ENCODE assay signal across 13 mouse cellular contexts in genomic region chr12:31272012-31272735, GRCm38 (mm10). TPM values are rescaled to one million over a fixed set of nuclear protein-coding genes. Genes with fewer than 3 reads are reported as not detected.
A peak's percentile ranks its signal among the peaks of the same experiment; 100 is the strongest.
DNase-seq lines count a peak whose midpoint lies in the region; ATAC-seq lines count a peak whose summit lies in the region.
"Had no signal": no experiment of that assay in that cellular context is flagged by ENCODE, and none has a peak within 500 bp of the region (broad histone marks: within the 10 kb centered on the region; RNA-seq: fewer than 3 reads in every experiment).

No protein-coding gene starts in this region.

- no peak for DNase-seq in kidney, adult 8-10 months
- DNase-seq in midbrain, embryonic 11.5 days (ENCODE audit: low spot score, missing footprints): peak; percentile 8
- DNase-seq in ovary, postnatal 14 days (ENCODE audit: low spot score): no peak
- no peak for DNase-seq in adrenal gland, postnatal 36 days
- DNase-seq: thymus, postnatal 25 days had no signal

- 51% methylated on average over 8 of the region's 8 CpGs for WGBS in kidney, embryonic 14.5 days
- WGBS in midbrain, embryonic 11.5 days: 68% methylated on average over 8 of the region's 8 CpGs
- WGBS in midbrain, embryonic 15.5 days: 74% methylated on average over 8 of the region's 8 CpGs
- 47% methylated on average over 8 of the region's 8 CpGs for WGBS in embryonic facial prominence, embryonic 15.5 days
- 43% methylated on average over 8 of the region's 8 CpGs for WGBS in stomach, embryonic 16.5 days

- no peaks in the 10 kb centered on the region for H3K27me3 ChIP-seq in kidney, embryonic 14.5 days (ENCODE audit: control insufficient read depth, insufficient read depth, low read length)
- H3K27me3 ChIP-seq in midbrain, embryonic 11.5 days (ENCODE audit: control insufficient read depth, insufficient read depth, low read length): peaks cover 5% of the 10 kb centered on the region
- 0 out of 2 replicates have a peak, but pooled peaks cover 3% of the 10 kb centered on the region for H3K27me3 ChIP-seq in midbrain, embryonic 15.5 days (replicated peaks)
- H3K27me3 ChIP-seq in embryonic facial prominence, embryonic 15.5 days: no peaks in the 10 kb centered on the region
- no peaks in the 10 kb centered on the region for H3K27me3 ChIP-seq in stomach, embryonic 16.5 days (ENCODE audit: control insufficient read depth, insufficient read depth, low read length)

- H3K4me2 ChIP-seq in kidney, embryonic 14.5 days (replicated peaks; ENCODE audit: low read depth, low read length): peak overlapping the region; percentile 30; the same call in 1 of the 2 replicates
- no peak overlapping the region for H3K4me2 ChIP-seq in midbrain, embryonic 11.5 days
- H3K4me2 ChIP-seq in midbrain, embryonic 15.5 days: no peak overlapping the region
- peak overlapping the region; percentile 27; the same call in 1 of the 2 replicates for H3K4me2 ChIP-seq in embryonic facial prominence, embryonic 15.5 days (replicated peaks)
- H3K4me2 ChIP-seq in stomach, embryonic 16.5 days (ENCODE audit: low read depth, low read length): peak overlapping the region; percentile 31

- H3K9me3 ChIP-seq in kidney, embryonic 14.5 days (ENCODE audit: control insufficient read depth, low read length): no peaks in the 10 kb centered on the region
- no peaks in the 10 kb centered on the region for H3K9me3 ChIP-seq in midbrain, embryonic 11.5 days (ENCODE audit: control insufficient read depth, low read length)
- H3K9me3 ChIP-seq in midbrain, embryonic 15.5 days: no peaks in the 10 kb centered on the region
- H3K9me3 ChIP-seq in embryonic facial prominence, embryonic 15.5 days (replicated peaks): no peaks in the 10 kb centered on the region
- no peaks in the 10 kb centered on the region for H3K9me3 ChIP-seq in stomach, embryonic 16.5 days (replicated peaks; ENCODE audit: control insufficient read depth, low read length)

- ATAC-seq in kidney, embryonic 14.5 days (ENCODE audit: low FRiP score, low TSS enrichment): peak; percentile 52
- no peak for ATAC-seq in midbrain, embryonic 11.5 days (ENCODE audit: low FRiP score)
- no peak for ATAC-seq in midbrain, embryonic 15.5 days (replicated peaks)
- no peak for ATAC-seq in embryonic facial prominence, embryonic 15.5 days (ENCODE audit: insufficient number of reproducible peaks, low FRiP score, low TSS enrichment, low read depth)
- peak; percentile 14; the same call in 1 of the 2 replicates for ATAC-seq in stomach, embryonic 16.5 days (ENCODE audit: insufficient read depth, low FRiP score)

- H3K36me3 ChIP-seq in kidney, embryonic 14.5 days (ENCODE audit: control insufficient read depth, insufficient read depth, low read length): peaks cover 85% of the 10 kb centered on the region
- H3K36me3 ChIP-seq in midbrain, embryonic 11.5 days (ENCODE audit: control insufficient read depth, insufficient read depth, low read length): no peaks in the 10 kb centered on the region
- H3K36me3 ChIP-seq in midbrain, embryonic 15.5 days (replicated peaks): no peaks in the 10 kb centered on the region
- peaks cover 47% of the 10 kb centered on the region for H3K36me3 ChIP-seq in embryonic facial prominence, embryonic 15.5 days
- H3K36me3 ChIP-seq in stomach, embryonic 16.5 days (ENCODE audit: control insufficient read depth, insufficient read depth, low read length): peaks cover 20% of the 10 kb centered on the region

- no peak overlapping the region for H3K9ac ChIP-seq in kidney, embryonic 14.5 days (ENCODE audit: low read depth, low read length)
- no peak overlapping the region for H3K9ac ChIP-seq in midbrain, embryonic 11.5 days (ENCODE audit: low read length)
- no peak overlapping the region for H3K9ac ChIP-seq in midbrain, embryonic 15.5 days
- no peak overlapping the region for H3K9ac ChIP-seq in embryonic facial prominence, embryonic 15.5 days
- no peak overlapping the region; the same call in 1 of the 2 replicates for H3K9ac ChIP-seq in stomach, embryonic 16.5 days (ENCODE audit: low read length)

- peak overlapping the region; percentile 90 for H3K27ac ChIP-seq in kidney, embryonic 14.5 days (ENCODE audit: low read depth, low read length)
- no peak overlapping the region for H3K27ac ChIP-seq in midbrain, embryonic 11.5 days (ENCODE audit: low read depth, low read length)
- H3K27ac ChIP-seq in midbrain, embryonic 15.5 days: no peak overlapping the region
- peak overlapping the region; percentile 39 for H3K27ac ChIP-seq in embryonic facial prominence, embryonic 15.5 days (replicated peaks)
- peak overlapping the region; percentile 77 for H3K27ac ChIP-seq in stomach, embryonic 16.5 days (ENCODE audit: low read length)

- 0 out of 2 replicates have a peak overlapping the region, but pooled peaks have one; percentile 15 for H3K4me3 ChIP-seq in kidney, embryonic 14.5 days (ENCODE audit: low read length)
- H3K4me3 ChIP-seq in midbrain, embryonic 11.5 days (ENCODE audit: low read depth, low read length): no peak overlapping the region
- no peak overlapping the region for H3K4me3 ChIP-seq in midbrain, embryonic 15.5 days
- no peak overlapping the region for H3K4me3 ChIP-seq in embryonic facial prominence, embryonic 15.5 days (replicated peaks)
- H3K4me3 ChIP-seq in stomach, embryonic 16.5 days (replicated peaks; ENCODE audit: low read length): no peak overlapping the region

- peaks cover 52% of the 10 kb centered on the region for H3K4me1 ChIP-seq in kidney, embryonic 14.5 days (ENCODE audit: control insufficient read depth, insufficient read depth, low read length)
- peaks cover 6% of the 10 kb centered on the region; the same call in 1 of the 2 replicates for H3K4me1 ChIP-seq in midbrain, embryonic 11.5 days (ENCODE audit: control insufficient read depth, insufficient read depth, low read length)
- no peaks in the 10 kb centered on the region for H3K4me1 ChIP-seq in midbrain, embryonic 15.5 days
- peaks cover 58% of the 10 kb centered on the region for H3K4me1 ChIP-seq in embryonic facial prominence, embryonic 15.5 days
- peaks cover 53% of the 10 kb centered on the region for H3K4me1 ChIP-seq in stomach, embryonic 16.5 days (ENCODE audit: control insufficient read depth, insufficient read depth, low read length)

RNA-seq across cellular contexts. Expression of gene Lamb1, which starts 7.1 kb away (rescaled TPM):
- polyA plus RNA-seq in kidney, embryonic 14.5 days (2014; fragmentation: Nextera tagmentation; extraction: Ambion mirVana): 65.2 and 121 TPM in 2 replicates
- polyA plus RNA-seq in midbrain, embryonic 11.5 days (2014; fragmentation: Nextera tagmentation; extraction: Ambion mirVana): 17.3 and 18.5 TPM in 2 replicates
- 16.6 and 16.8 TPM in 2 replicates for polyA plus RNA-seq in midbrain, embryonic 15.5 days (2015; fragmentation: Nextera tagmentation; extraction: Ambion mirVana)
- 68.5 and 70.9 TPM in 2 replicates for polyA plus RNA-seq in embryonic facial prominence, embryonic 15.5 days (2015; fragmentation: Nextera tagmentation; extraction: Ambion mirVana)
- 108 and 120 TPM in 2 replicates for polyA plus RNA-seq in stomach, embryonic 16.5 days (2015; fragmentation: Nextera tagmentation; extraction: Ambion mirVana)
- total RNA-seq in adrenal gland, postnatal 36 days (2021): 100 to 1,000 TPM; 121 to 201 TPM

RNA-seq across cellular contexts. Expression of gene Gm6993, which starts 31.6 kb away (rescaled TPM):
- polyA plus RNA-seq in kidney, embryonic 14.5 days (2014; fragmentation: Nextera tagmentation; extraction: Ambion mirVana): not detected in 2 replicates
- polyA plus RNA-seq in midbrain, embryonic 11.5 days (2014; fragmentation: Nextera tagmentation; extraction: Ambion mirVana): not detected in 2 replicates
- polyA plus RNA-seq in midbrain, embryonic 15.5 days (2015; fragmentation: Nextera tagmentation; extraction: Ambion mirVana): not detected in 2 replicates
- not detected in 2 replicates for polyA plus RNA-seq in embryonic facial prominence, embryonic 15.5 days (2015; fragmentation: Nextera tagmentation; extraction: Ambion mirVana)
- polyA plus RNA-seq in stomach, embryonic 16.5 days (2015; fragmentation: Nextera tagmentation; extraction: Ambion mirVana): not detected in 2 replicates
- not detected for total RNA-seq in adrenal gland, postnatal 36 days (2021)
- total RNA-seq: layer of hippocampus, adult 8-10 months; left cerebral cortex, postnatal 25 days; megakaryocyte progenitor cell, adult 5-6 weeks had no signal
- polyA plus RNA-seq: hindbrain, embryonic 11.5 days had no signal

Comparison
In these comparisons a context has a peak if more than half of its experiments do, and no peak if none do; other contexts are left out.
1. ATAC-seq: peak in kidney, embryonic 14.5 days (single experiment) and stomach, embryonic 16.5 days (single experiment); none in midbrain, embryonic 11.5 days (single experiment), midbrain, embryonic 15.5 days (single experiment) and embryonic facial prominence, embryonic 15.5 days (single experiment).
2. H3K27ac ChIP-seq: peak in kidney, embryonic 14.5 days (single experiment), embryonic facial prominence, embryonic 15.5 days (single experiment) and stomach, embryonic 16.5 days (single experiment); none in midbrain, embryonic 11.5 days (single experiment) and midbrain, embryonic 15.5 days (single experiment).
3. H3K4me2 ChIP-seq: peak in kidney, embryonic 14.5 days (single experiment), embryonic facial prominence, embryonic 15.5 days (single experiment) and stomach, embryonic 16.5 days (single experiment); none in midbrain, embryonic 11.5 days (single experiment) and midbrain, embryonic 15.5 days (single experiment).